Mouse (Mus musculus): Measurements from ENCODE around the gene Dbh.

DNA sequence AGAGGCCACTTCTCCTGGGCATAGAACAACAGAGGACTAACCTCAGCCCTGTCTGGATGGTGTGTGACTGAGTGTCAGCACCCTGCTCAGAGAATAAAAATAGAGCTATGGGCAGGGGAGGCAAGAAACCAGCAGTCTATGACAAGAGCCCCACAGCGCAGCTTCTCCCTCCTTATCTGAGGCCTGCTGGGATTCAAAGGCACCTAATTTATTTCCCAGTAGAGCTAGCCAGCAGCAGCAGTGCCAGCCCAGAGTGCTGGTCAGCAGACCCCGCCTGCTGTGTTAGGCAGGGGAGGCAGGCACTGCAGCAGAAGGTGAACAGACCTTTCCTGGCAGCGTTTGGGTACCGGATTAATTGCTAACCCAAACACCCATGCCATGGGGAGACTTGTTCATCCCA, 16.9 kb downstream of the Dbh start:
- no peak for TF ChIP-seq CTCF (IDR thresholded peaks at IDR 0.05; ENCODE audit: insufficient read depth, low read depth, low read length)
- no peak for TF ChIP-seq POLR2A (IDR thresholded peaks at IDR 0.05; ENCODE audit: insufficient read depth, low read depth, low read length)
